Mouse (Mus musculus) forebrain, embryonic 10.5 days (tissue): Measurements from ENCODE around the gene Qars. TPM values are rescaled to one million over a fixed set of nuclear protein-coding genes. Genes with fewer than 3 reads are reported as not detected.

Experiments used
- DNase-seq: peaks from one replicate; pipeline ENCODE4 v3.0.0-alpha.2; 2017; ENCODE audit warnings: low spot score; ENCODE audit errors: extremely low spot score
- H3K27ac ChIP-seq: fragments of 300-500 bp; sonication (generic); 2 replicates; pipeline ENCODE4 v1.5.1; 2016; ENCODE audit warnings: mild to moderate bottlenecking
- H3K27me3 ChIP-seq: fragments of 300-500 bp; sonication (generic); 2 replicates; pipeline ENCODE4 v1.6.1; 2016; ENCODE audit warnings: mild to moderate bottlenecking; ENCODE audit not compliant: poor library complexity, severe bottlenecking
- H3K36me3 ChIP-seq: fragments of 300-500 bp; sonication (generic); replicated peaks from 2 replicates; pipeline ENCODE4 v1.6.1; 2016; ENCODE audit warnings: mild to moderate bottlenecking, moderate library complexity
- H3K4me1 ChIP-seq: fragments of 300-500 bp; sonication (generic); 2 replicates; pipeline ENCODE4 v1.6.1; 2016
- H3K4me3 ChIP-seq: fragments of 300-500 bp; sonication (generic); 2 replicates; pipeline ENCODE4 v1.5.1; 2016; ENCODE audit warnings: mild to moderate bottlenecking, moderate library complexity
- H3K9me3 ChIP-seq: fragments of 300-500 bp; sonication (generic); 2 replicates; pipeline ENCODE4 v1.6.1; 2016; ENCODE audit warnings: mild to moderate bottlenecking, moderate library complexity
- WGBS: fragments of 180-500 bp; shearing (Covaris S2); methylation state at CpG from one replicate; pipeline ENCODE4 v1.1.7; 2016; 5-methylcytosine and 5-hydroxymethylcytosine counted together
- polyA plus RNA-seq: library from polyadenylated mRNA; unstranded; fragments of >200 nt; fragmentation: Nextera tagmentation; extraction: Ambion mirVana; gene quantifications from 2 replicates; pipeline ENCODE4 v1.2.1, GENCODE M21; 2016

Gene Qars
- polyA plus RNA-seq, 1 experiment from 2014 or later = 117 TPM

- 1% methylated on average over 13 of the region's 13 CpGs for WGBS
- Histone ChIP-seq H3K4me1 (peaks cover 45% of the 10 kb centered on the region), H3K4me3 (peak overlapping the region; percentile 87), H3K36me3 (peaks cover 61% of the 10 kb centered on the region), H3K9me3 (no peaks in the 10 kb centered on the region), H3K27me3 (no peaks in the 10 kb centered on the region), H3K27ac (peak overlapping the region; percentile 99)
- DNase-seq = no peak
These were observed 10.4 kb downstream of the Qars start for GRCm38 (mm10) chr9:108517931-108518332.

GRCm38 (mm10) chr9:108521604-108522003, 14.1 kb downstream of the Qars start:
- no peak overlapping the region for H3K27ac ChIP-seq
- no peaks in the 10 kb centered on the region for H3K9me3 ChIP-seq
- H3K36me3 ChIP-seq = peaks cover 51% of the 10 kb centered on the region
- 84% methylated on average over 2 of the region's 2 CpGs for WGBS
- no peak overlapping the region for H3K4me3 ChIP-seq
- peaks cover 34% of the 10 kb centered on the region for H3K4me1 ChIP-seq
- DNase-seq = no peak
- H3K27me3 ChIP-seq = no peaks in the 10 kb centered on the region

- Histone ChIP-seq H3K4me1 (peaks cover 28% of the 10 kb centered on the region), H3K36me3 (peaks cover 64% of the 10 kb centered on the region), H3K9me3 (no peaks in the 10 kb centered on the region), H3K27ac (no peak overlapping the region), H3K4me3 (no peak overlapping the region), H3K27me3 (no peaks in the 10 kb centered on the region)
- DNase-seq = no peak
- 98% methylated on average over 4 of the region's 4 CpGs for WGBS
These were observed 15.8 kb downstream of the Qars start for GRCm38 (mm10) chr9:108523341-108523740.

GRCm38 (mm10) chr9:108525400-108525799, 17.9 kb downstream of the Qars start:
- no peak for DNase-seq
- H3K27ac ChIP-seq = no peak overlapping the region
- H3K4me3 ChIP-seq = no peak overlapping the region
- 93% methylated on average over 3 of the region's 3 CpGs for WGBS
- no peaks in the 10 kb centered on the region for H3K9me3 ChIP-seq
- H3K36me3 ChIP-seq = peaks cover 70% of the 10 kb centered on the region
- peaks cover 10% of the 10 kb centered on the region for H3K4me1 ChIP-seq
- H3K27me3 ChIP-seq = no peaks in the 10 kb centered on the region

- no peak overlapping the region for H3K4me3 ChIP-seq
- no peaks in the 10 kb centered on the region for H3K27me3 ChIP-seq
- 92% methylated on average over 1 of the region's 1 CpGs for WGBS
- no peaks in the 10 kb centered on the region for H3K9me3 ChIP-seq
- no peak overlapping the region for H3K27ac ChIP-seq
- no peak for DNase-seq
- H3K36me3 ChIP-seq = peaks cover 89% of the 10 kb centered on the region
- H3K4me1 ChIP-seq = no peaks in the 10 kb centered on the region
These were observed 23.4 kb downstream of the Qars start for GRCm38 (mm10) chr9:108530954-108531353.

- Histone ChIP-seq H3K27me3 (no peaks in the 10 kb centered on the region), H3K4me3 (no peak overlapping the region), H3K4me1 (no peaks in the 10 kb centered on the region), H3K27ac (no peak overlapping the region), H3K9me3 (no peaks in the 10 kb centered on the region), H3K36me3 (peaks cover 94% of the 10 kb centered on the region)
- 92% methylated on average over 1 of the region's 1 CpGs for WGBS
- no peak for DNase-seq
These were observed 24.0 kb downstream of the Qars start for GRCm38 (mm10) chr9:108531496-108531895.

GRCm38 (mm10) chr9:108540846-108541245, 33.3 kb downstream of the Qars start:
- Histone ChIP-seq H3K4me3 (no peak overlapping the region), H3K27me3 (no peaks in the 10 kb centered on the region), H3K27ac (no peak overlapping the region), H3K36me3 (peaks cover 98% of the 10 kb centered on the region), H3K4me1 (no peaks in the 10 kb centered on the region), H3K9me3 (no peaks in the 10 kb centered on the region)
- DNase-seq = no peak

- 96% methylated on average over 3 of the region's 3 CpGs for WGBS
- Histone ChIP-seq H3K4me1 (no peaks in the 10 kb centered on the region), H3K9me3 (no peaks in the 10 kb centered on the region), H3K36me3 (peaks cover 98% of the 10 kb centered on the region), H3K4me3 (no peak overlapping the region), H3K27ac (no peak overlapping the region), H3K27me3 (no peaks in the 10 kb centered on the region)
- no peak for DNase-seq
These were observed 38.5 kb downstream of the Qars start for GRCm38 (mm10) chr9:108545986-108546385.

- Histone ChIP-seq H3K36me3 (peaks cover 98% of the 10 kb centered on the region), H3K4me3 (no peak overlapping the region), H3K27me3 (no peaks in the 10 kb centered on the region), H3K9me3 (no peaks in the 10 kb centered on the region), H3K27ac (no peak overlapping the region), H3K4me1 (no peaks in the 10 kb centered on the region)
- DNase-seq = no peak
- 93% methylated on average over 1 of the region's 1 CpGs for WGBS
These were observed 39.4 kb downstream of the Qars start for GRCm38 (mm10) chr9:108546875-108547274.

GRCm38 (mm10) chr9:108559169-108559568, 51.7 kb downstream of the Qars start:
- Histone ChIP-seq H3K4me3 (no peak overlapping the region), H3K36me3 (peaks cover 89% of the 10 kb centered on the region), H3K4me1 (peaks cover 22% of the 10 kb centered on the region), H3K27ac (no peak overlapping the region), H3K9me3 (no peaks in the 10 kb centered on the region), H3K27me3 (no peaks in the 10 kb centered on the region)
- no peak for DNase-seq
- 91% methylated on average over 4 of the region's 4 CpGs for WGBS

GRCm38 (mm10) chr9:108560227-108560841, 52.8 kb downstream of the Qars start, which contains the start of gene Impdh2:
Gene Impdh2 (plus strand): TSS chr9:108560286.
- under 1% methylated on average over 53 of the region's 53 CpGs for WGBS
- Histone ChIP-seq H3K4me1 (peaks cover 22% of the 10 kb centered on the region), H3K9me3 (no peaks in the 10 kb centered on the region), H3K4me3 (peak within 1 kb of the TSS; percentile 73), H3K27me3 (no peaks in the 10 kb centered on the region), H3K36me3 (peaks cover 89% of the 10 kb centered on the region), H3K27ac (peak within 1 kb of the TSS; percentile 88)
- DNase-seq = peak; percentile 95

GRCm38 (mm10) chr9:108563671-108564070, 56.2 kb downstream of the Qars start:
- WGBS = 97% methylated on average over 8 of the region's 8 CpGs
- H3K36me3 ChIP-seq = peaks cover 65% of the 10 kb centered on the region
- H3K9me3 ChIP-seq = no peaks in the 10 kb centered on the region
- H3K27me3 ChIP-seq = no peaks in the 10 kb centered on the region
- H3K4me1 ChIP-seq = peaks cover 54% of the 10 kb centered on the region
- H3K4me3 ChIP-seq = no peak overlapping the region
- H3K27ac ChIP-seq = no peak overlapping the region
- no peak for DNase-seq

- DNase-seq = no peak
- H3K27me3 ChIP-seq = no peaks in the 10 kb centered on the region
- WGBS = 86% methylated on average over 7 of the region's 7 CpGs
- no peak overlapping the region for H3K27ac ChIP-seq
- H3K4me3 ChIP-seq = no peak overlapping the region; the same call in 1 of the 2 replicates
- no peaks in the 10 kb centered on the region for H3K9me3 ChIP-seq
- H3K36me3 ChIP-seq = peaks cover 60% of the 10 kb centered on the region
- peaks cover 58% of the 10 kb centered on the region for H3K4me1 ChIP-seq
These were observed 56.6 kb downstream of the Qars start for GRCm38 (mm10) chr9:108564131-108564530.
